ENCODE assay signal across 6 mouse cellular contexts in genomic region chr2:167613335-167613734, GRCm38 (mm10). TPM values are rescaled to one million over a fixed set of nuclear protein-coding genes. Genes with fewer than 3 reads are reported as not detected.
"Had no signal": no experiment of that assay in that cellular context is flagged by ENCODE, and none has a peak within 500 bp of the region (broad histone marks: within the 10 kb centered on the region; RNA-seq: fewer than 3 reads in every experiment).

No protein-coding gene starts in this region.

RNA-seq across cellular contexts. Expression of gene Gm20431, which starts 48.0 kb away (rescaled TPM):
- total RNA-seq: liver, adult 2 months; monocyte, adult 5-6 weeks; neutrophil, adult 5-6 weeks had no signal
- polyA plus RNA-seq: liver, embryonic 13.5 days; macrophage; urinary bladder, adult 2 months had no signal
